Mouse (Mus musculus) olfactory bulb, adult 2 months (tissue): Measurements from ENCODE around the gene Ryr1.

Source experiments
- CTCF ChIP-seq: fragments of 200-500 bp; IDR thresholded peaks from 2 replicates; pipeline ENCODE4 v1.5.1; 2012; ENCODE audit warnings: low read depth, mild to moderate bottlenecking, low read length, moderate library complexity; ENCODE audit not compliant: insufficient read depth
- POLR2A ChIP-seq: fragments of 200-500 bp; IDR thresholded peaks from 2 replicates; pipeline ENCODE4 v1.6.1; 2012; ENCODE audit warnings: mild to moderate bottlenecking, low read depth, low read length, moderate library complexity; ENCODE audit not compliant: insufficient read depth

DNA sequence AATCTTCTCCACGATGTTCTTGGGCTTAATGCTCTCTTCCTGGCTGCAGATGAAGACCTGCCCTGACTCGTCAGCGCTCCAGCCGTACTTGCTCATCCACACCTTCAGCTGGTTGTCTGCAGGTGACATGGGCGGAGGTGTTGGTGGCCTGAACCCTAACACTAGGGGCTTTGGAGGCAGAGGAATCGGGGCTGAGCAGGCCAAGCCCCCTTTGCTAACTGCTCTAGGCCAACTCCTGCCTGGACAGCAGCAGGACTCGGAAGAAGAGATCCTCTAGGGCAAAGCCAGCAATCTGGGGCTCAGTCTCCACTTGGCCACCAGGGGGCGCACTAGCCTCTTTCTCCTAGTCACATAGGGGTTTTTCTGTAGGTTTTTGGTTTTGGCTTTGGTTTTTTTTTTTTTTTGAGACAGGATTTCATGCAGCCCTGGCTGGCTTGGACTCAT is 152.4 kb downstream of the Ryr1 start:
- peak; percentile 86 for TF ChIP-seq CTCF
- TF ChIP-seq POLR2A, result no peak
